Mouse (Mus musculus) gastrocnemius, adult 18-20 months (tissue): ENCODE results near the gene Baiap3. TPM values are rescaled to one million over a fixed set of nuclear protein-coding genes. Genes with fewer than 3 reads are reported as not detected.
"Not testable (repeated sequence)": the region's sequence is repeated elsewhere in the genome, so short reads cannot be mapped to it uniquely, and the experiment has no call there.

Source experiments
- DNase-seq: peaks from one replicate; pipeline ENCODE4 v3.0.0; 2021; ENCODE audit warnings: low spot score
- total RNA-seq, 2 experiments: library from RNA; stranded (reverse); gene quantifications; 2 replicates each; pipeline ENCODE4 v1.2.3; 2021

Gene Baiap3
- total RNA-seq, 2 experiments from 2014 or later = 0.14 to 0.21 TPM

DNA sequence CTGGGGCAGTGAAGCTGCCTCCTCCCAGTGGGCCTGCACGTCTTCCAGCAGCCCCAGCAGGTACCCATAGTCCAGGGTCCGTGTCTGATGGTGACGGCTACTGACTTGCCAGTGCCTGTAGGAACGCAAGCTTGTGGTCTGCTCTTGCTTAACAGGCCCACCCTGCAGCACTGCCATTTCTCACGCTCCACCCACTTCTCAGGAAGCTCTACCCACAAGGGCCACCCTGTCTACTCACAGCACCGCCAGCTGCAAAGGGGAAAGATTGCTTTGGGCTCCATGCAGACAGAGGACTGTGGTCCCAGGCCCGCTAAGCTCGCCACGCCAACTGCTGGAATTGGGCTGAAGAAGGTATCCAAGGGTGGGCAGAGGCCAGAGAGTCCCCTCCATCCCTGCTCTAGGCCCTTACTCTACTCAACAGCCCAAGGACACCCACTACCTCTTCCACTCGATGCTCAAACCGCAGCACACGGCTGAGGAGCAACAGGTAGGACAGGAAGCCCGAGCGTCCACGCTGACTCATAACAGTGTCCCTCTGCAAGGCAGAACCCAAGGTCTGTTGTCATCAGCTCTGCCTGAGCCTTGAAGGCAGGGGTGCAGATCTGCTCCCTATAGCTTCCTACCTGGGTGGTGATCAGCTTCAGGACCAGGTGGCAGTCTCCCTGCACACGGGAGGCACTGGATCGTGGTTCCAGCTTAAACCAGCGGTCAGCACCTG, 8.0 kb downstream of the Baiap3 start:
- DNase-seq = no peak

- DNase-seq = no peak
These were observed 11.9 kb downstream of the Baiap3 start for GRCm38 (mm10) chr17:25244239-25244638.

- no peak for DNase-seq
These were observed 12.9 kb downstream of the Baiap3 start for GRCm38 (mm10) chr17:25243131-25243780.

- peak; percentile 82 for DNase-seq
These were observed 16.2 kb downstream of the Baiap3 start, which contains the start of the genes Gnptg and Tsr3 for GRCm38 (mm10) chr17:25239695-25240636. TSS of gene Gnptg (minus strand) at chr17:25240124. TSS of gene Tsr3 (plus strand) at chr17:25240170.

GRCm38 (mm10) chr17:25235635-25236034, 20.5 kb downstream of the Baiap3 start:
- no peak for DNase-seq

- not testable (repeated sequence) for DNase-seq
These were observed 24.5 kb downstream of the Baiap3 start for GRCm38 (mm10) chr17:25231621-25232020.

DNA sequence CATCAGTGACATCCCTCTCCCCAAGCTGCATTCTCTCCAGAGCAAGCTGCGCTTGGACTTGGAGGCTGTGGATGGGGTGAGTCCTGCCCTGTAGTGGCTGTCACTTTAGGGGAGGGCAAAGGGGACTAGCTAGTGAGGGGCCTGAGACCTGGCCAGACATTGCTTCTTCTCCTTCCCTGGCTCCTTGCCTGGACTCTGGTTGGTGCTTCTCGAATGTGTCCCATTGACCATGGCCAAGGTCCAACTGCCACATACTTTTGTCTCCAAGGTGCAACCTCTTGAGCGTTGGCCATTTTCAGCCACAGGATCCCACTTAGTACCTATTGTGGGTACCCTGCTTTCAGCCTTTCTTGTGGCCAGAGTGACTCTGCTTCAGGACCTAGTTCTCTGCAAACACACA, 25.5 kb downstream of the Baiap3 start:
- DNase-seq = no peak

- not testable (repeated sequence) for DNase-seq
These were observed 26.0 kb downstream of the Baiap3 start for GRCm38 (mm10) chr17:25230014-25230655.

- no peak for DNase-seq
These were observed 28.2 kb downstream of the Baiap3 start for GRCm38 (mm10) chr17:25227991-25228390.

DNA sequence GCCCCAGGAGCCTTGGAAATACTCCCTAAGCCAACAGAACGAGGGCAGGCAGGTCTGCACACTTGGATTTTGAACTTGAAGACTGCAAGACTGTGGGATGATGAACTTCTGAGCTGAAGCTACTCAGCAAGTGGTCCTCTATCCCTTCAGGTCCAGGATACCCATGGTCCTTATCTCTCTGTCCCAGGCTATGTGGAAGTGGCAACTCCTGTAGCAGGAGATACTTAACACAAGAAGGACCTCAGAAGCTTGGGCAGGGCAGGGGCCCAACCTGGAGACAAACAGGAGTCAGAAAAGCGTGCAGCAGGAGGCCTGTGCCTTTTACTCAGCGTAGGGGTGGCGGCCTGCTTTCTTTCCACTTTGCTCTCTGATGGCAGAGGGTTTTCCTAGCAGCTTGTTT, 30.5 kb downstream of the Baiap3 start:
- no peak for DNase-seq

GRCm38 (mm10) chr17:25224586-25225222, 31.5 kb downstream of the Baiap3 start:
- no peak for DNase-seq

DNA sequence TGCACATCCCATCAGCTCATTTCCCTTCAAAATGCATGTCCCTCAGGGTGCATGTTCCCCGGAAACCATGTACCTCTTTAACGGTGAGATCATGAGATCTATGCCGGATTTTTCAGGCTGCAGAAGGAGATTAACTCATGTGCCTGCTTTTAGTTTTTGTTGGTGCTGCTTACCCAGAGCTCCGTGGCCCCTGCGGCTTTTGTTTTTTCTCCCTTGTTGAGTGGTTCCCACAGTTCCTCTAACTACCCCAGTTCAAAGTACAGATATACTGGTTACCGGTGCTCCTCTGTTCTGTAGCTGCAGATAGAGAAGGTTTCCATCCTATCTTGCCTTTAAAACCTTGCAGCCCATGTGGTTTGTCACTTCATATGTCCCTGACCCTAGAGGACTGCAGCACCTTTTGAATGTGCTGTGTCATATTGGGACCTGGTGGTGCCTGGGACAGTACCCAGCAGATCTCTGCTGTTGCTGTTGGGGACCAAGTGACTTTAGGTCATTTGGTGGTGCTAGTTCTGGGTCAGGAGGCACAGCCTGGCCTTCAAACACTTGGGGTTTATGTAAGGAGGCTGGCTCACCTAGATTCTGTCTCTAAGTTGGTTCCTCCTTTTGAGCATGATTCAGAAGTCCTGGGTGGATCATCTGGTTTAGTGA, 33.1 kb downstream of the Baiap3 start:
- DNase-seq = no peak

GRCm38 (mm10) chr17:25222504-25222940, 33.6 kb downstream of the Baiap3 start:
- not testable (repeated sequence) for DNase-seq

GRCm38 (mm10) chr17:25221821-25222503, 34.2 kb downstream of the Baiap3 start:
- DNase-seq = no peak

- no peak for DNase-seq
These were observed 35.4 kb downstream of the Baiap3 start for GRCm38 (mm10) chr17:25220746-25221145.

DNA sequence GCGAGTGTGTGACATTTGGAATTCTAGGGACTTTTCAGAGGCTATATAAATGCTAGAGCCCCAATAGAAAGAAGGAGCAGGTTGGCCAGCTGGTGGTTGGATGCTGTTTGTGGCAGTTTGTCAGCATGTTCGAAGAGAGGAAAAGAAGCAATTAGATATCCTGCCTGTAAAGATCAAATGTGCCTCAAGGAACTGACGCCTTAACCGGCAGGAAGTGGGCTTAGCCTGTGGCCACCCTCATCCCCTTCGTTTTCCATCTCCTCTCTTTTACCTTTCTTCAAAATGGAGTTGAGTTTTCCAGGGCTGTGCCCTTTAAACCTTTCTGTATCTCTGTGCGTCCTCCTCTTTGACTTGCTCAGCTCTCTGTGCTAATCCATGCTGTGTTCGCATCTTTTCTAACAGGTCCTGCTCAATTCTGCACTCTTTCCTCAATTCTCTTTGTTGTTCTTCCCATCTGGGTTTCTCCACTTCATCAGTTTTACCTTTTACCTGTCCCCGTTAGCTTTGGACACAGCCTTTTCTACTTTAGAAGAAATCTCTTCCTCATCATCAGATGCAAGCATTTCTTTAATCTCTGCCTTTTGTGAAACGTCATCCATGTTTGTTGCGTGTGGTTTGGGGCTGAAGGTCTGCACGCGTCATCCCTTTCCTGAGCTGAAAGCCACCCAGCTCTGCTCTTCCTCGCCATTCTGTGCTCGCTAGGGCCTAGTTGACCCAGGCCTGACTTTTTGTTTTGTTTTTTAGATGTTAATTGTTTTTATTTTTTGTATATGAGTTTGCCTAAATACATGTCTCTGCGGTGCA, 36.5 kb downstream of the Baiap3 start:
- DNase-seq = no peak

GRCm38 (mm10) chr17:25218967-25219366, 37.2 kb downstream of the Baiap3 start:
- DNase-seq = no peak

DNA sequence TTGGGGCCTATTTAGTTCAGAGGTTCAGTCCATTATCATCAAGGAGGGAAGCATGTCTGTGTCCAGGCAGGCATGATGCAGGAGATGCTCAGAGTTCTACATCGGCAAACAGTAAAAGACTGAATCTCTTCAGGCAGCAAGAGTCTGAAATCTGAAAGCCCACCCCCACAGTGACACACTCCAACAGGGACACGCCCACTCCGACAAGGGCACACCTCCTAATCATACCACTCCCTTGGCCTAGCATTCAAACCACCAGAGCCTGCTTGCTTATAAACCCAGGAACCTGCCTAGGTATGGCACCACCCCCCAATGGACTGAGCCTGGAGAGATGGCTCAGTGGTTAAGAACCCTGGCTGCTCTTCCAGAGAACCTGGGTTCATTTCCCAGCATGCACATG, 40.7 kb downstream of the Baiap3 start:
- no peak for DNase-seq

GRCm38 (mm10) chr17:25211705-25212104, 44.5 kb downstream of the Baiap3 start:
- DNase-seq = no peak
